Mouse (Mus musculus): ENCODE results near the gene Il7r.
"Not testable (repeated sequence)": the region's sequence is repeated elsewhere in the genome, so short reads cannot be mapped to it uniquely, and the experiment has no call there.

The Il7r gene

GRCm38 (mm10) chr15:9530076-9530475 is at the start of gene Il7r:
TSS of gene Il7r (minus strand) at chr15:9530176.
- no peak for DNase-seq (ENCODE audit: low spot score in 2 of 2)

- DNase-seq (ENCODE audit: low spot score in 2 of 2): no peak
Measured at GRCm38 (mm10) chr15:9577303-9577702, 47.3 kb upstream of the Il7r start.

GRCm38 (mm10) chr15:9574796-9575195 is 44.8 kb upstream of the Il7r start:
- DNase-seq (ENCODE audit: low spot score in 2 of 2): no peak

GRCm38 (mm10) chr15:9573361-9573760 is 43.4 kb upstream of the Il7r start:
- DNase-seq (ENCODE audit: low spot score in 2 of 2): no peak

GRCm38 (mm10) chr15:9572664-9573063 is 42.7 kb upstream of the Il7r start:
- DNase-seq (ENCODE audit: low spot score in 2 of 2): no peak

- no peak for DNase-seq (ENCODE audit: low spot score in 2 of 2)
Measured at GRCm38 (mm10) chr15:9571896-9572295, 41.9 kb upstream of the Il7r start.

GRCm38 (mm10) chr15:9567316-9567715 is 37.3 kb upstream of the Il7r start:
- no peak for DNase-seq (ENCODE audit: low spot score in 2 of 2)

- DNase-seq (ENCODE audit: low spot score in 2 of 2): no peak
Measured at GRCm38 (mm10) chr15:9565396-9565795, 35.4 kb upstream of the Il7r start.

GRCm38 (mm10) chr15:9564156-9564555 is 34.2 kb upstream of the Il7r start:
- no peak for DNase-seq (ENCODE audit: low spot score in 2 of 2)

- DNase-seq (ENCODE audit: low spot score in 2 of 2): not testable (repeated sequence)
Measured at GRCm38 (mm10) chr15:9557264-9557663, 27.3 kb upstream of the Il7r start.

- DNase-seq (ENCODE audit: low spot score in 2 of 2): no peak
Measured at GRCm38 (mm10) chr15:9548951-9549350, 19.0 kb upstream of the Il7r start.

GRCm38 (mm10) chr15:9535200-9535599 is 5.2 kb upstream of the Il7r start:
- no peak for DNase-seq (ENCODE audit: low spot score in 2 of 2)

- no peak for DNase-seq (ENCODE audit: low spot score in 2 of 2)
Measured at GRCm38 (mm10) chr15:9533356-9533902, 3.5 kb upstream of the Il7r start.

GRCm38 (mm10) chr15:9529646-9530045 is 330 bp downstream of the Il7r start:
- DNase-seq (ENCODE audit: low spot score in 2 of 2): no peak

- DNase-seq (ENCODE audit: low spot score in 2 of 2): no peak
Measured at GRCm38 (mm10) chr15:9528186-9528935, 1.6 kb downstream of the Il7r start.

- no peak for DNase-seq (ENCODE audit: low spot score in 2 of 2)
Measured at GRCm38 (mm10) chr15:9526412-9526811, 3.6 kb downstream of the Il7r start.

GRCm38 (mm10) chr15:9524907-9525306 is 5.1 kb downstream of the Il7r start:
- DNase-seq (ENCODE audit: low spot score in 2 of 2): no peak

GRCm38 (mm10) chr15:9523956-9524355 is 6.0 kb downstream of the Il7r start:
- no peak for DNase-seq (ENCODE audit: low spot score in 2 of 2)

GRCm38 (mm10) chr15:9523059-9523458 is 6.9 kb downstream of the Il7r start:
- DNase-seq (ENCODE audit: low spot score in 2 of 2): no peak

- no peak for DNase-seq (ENCODE audit: low spot score in 2 of 2)
Measured at GRCm38 (mm10) chr15:9492077-9492476, 37.9 kb downstream of the Il7r start.

GRCm38 (mm10) chr15:9489417-9490118 is 40.4 kb downstream of the Il7r start:
- no peak for DNase-seq (ENCODE audit: low spot score in 2 of 2)

GRCm38 (mm10) chr15:9473188-9473587 is 56.8 kb downstream of the Il7r start:
- DNase-seq (ENCODE audit: low spot score in 2 of 2): no peak

- no peak for DNase-seq (ENCODE audit: low spot score in 2 of 2)
Measured at GRCm38 (mm10) chr15:9472618-9473017, 57.4 kb downstream of the Il7r start.
